Mouse (Mus musculus) heart, adult 9 months (tissue): Measurements from ENCODE around the gene Olfr784.
"Not testable (repeated sequence)": the region's sequence is repeated elsewhere in the genome, so short reads cannot be mapped to it uniquely, and the experiment has no call there.

ENCODE experiments used
- DNase-seq, 2 experiments: peaks; one replicate each; pipeline ENCODE4 v3.0.0; 2022; ENCODE audit warnings: low spot score in 2 of 2

Gene Olfr784

GRCm38 (mm10) chr10:129383783-129384182 is at the start of gene Olfr784:
Gene Olfr784, plus strand, starts transcription at chr10:129384083.
- no peak for DNase-seq

DNA sequence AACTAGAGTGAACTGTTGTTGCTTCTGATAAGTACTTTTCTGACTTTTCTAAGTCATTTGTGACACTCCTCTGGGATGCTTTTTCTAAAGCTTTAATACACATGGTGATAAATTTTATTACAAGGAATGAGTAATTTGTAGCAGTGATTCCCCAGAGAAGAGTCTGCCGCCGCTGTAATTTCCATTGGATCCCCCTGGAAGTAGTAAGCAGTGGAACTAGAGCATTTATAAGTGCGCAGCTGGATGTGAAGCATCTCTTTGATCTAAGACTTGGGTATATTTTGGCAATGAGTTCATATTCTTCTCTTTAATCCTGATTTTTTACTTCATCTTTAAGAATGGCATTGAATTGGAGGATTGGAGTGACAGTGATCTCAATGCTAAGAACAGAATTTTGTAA is 35.3 kb upstream of the Olfr784 start, which contains the start of gene Olfr782:
TSS of gene Olfr782 (plus strand) at position 301 of the 400 bp plus-strand sequence.
- DNase-seq, result no peak

DNA sequence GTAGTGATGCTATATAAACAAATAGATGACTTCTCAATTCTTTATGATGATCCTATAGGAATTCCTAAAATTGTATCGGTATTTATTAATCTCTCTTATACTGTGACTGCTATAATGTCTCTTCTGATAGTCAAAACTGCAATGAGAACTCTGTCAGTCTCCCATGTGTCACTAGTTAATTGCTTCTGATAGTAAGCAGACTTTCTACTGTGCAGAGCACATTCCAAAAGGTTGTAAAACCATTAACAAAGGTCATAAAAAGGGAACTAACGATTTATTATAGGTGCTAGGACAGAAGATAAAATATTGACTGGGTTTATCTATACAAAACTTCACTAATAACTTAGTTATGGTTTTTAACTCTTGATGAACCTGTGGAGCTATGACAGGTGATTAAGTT is 31.4 kb upstream of the Olfr784 start:
- not testable (repeated sequence) for DNase-seq

GRCm38 (mm10) chr10:129356496-129356895 is 27.4 kb upstream of the Olfr784 start:
- not testable (repeated sequence) for DNase-seq

DNA sequence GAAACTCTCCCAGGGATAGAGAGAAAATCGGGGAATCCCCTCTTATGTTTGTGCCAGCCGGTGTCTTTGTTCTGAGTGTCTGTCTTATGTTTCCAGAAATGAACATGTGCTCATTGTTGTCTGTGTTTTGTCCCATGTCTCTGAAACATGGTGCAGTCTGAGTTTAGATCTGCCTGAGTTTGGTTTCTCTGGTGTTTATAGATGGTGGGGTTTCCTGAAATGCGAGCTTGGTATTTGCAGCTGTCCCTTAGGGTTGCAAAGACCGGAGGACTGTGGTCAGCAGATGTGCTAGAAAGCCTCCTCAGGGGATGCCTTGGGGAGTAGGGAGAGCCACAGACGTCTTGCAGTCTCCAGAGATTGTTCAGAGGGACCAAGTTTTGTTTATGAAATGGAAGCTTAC is 26.6 kb upstream of the Olfr784 start:
- DNase-seq, result no peak

DNA sequence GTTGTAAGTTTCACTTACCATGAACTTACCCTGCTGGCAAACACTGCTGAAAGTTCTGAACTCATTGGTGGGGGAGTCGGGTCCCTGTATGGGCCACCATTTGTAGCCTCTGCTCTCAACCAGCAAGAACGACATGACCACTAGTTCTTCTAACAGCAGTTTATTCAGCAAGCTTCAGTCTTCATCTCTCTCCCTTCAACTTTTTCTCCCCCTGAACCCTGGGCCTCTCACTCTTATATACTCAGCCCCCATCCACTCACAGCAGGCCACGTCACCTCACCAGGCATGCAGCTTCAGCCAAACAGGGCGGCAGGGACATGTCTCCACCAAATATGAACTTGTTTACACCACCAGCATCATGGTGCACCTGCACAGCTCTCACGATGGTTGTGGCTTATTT is 9.8 kb upstream of the Olfr784 start:
- DNase-seq, result not testable (repeated sequence)

- DNase-seq, result no peak
Measured at GRCm38 (mm10) chr10:129400892-129401291, 17.0 kb downstream of the Olfr784 start.

DNA sequence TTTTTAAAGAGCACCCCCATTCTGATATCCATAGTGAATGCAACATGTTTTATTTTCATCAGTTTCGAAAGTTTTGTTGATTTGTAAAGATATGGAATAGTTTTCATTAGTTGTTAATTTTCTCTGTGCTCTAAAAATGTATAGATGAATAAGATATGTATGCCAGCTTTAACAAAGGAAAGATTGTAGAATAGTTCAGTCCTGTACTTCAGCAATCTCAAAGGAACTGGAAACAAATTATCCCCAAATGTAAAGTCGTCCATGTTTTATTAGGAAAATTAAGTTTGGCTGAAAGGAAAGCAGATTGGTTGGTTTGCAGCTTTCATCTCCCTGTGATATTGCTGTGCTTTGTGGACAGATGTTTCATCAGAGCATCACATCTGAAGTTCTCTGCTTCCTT is 21.2 kb downstream of the Olfr784 start, which contains the start of gene Olfr785:
TSS of gene Olfr785 (plus strand) at position 301 of the 400 bp plus-strand sequence.
- DNase-seq, result no peak

DNA sequence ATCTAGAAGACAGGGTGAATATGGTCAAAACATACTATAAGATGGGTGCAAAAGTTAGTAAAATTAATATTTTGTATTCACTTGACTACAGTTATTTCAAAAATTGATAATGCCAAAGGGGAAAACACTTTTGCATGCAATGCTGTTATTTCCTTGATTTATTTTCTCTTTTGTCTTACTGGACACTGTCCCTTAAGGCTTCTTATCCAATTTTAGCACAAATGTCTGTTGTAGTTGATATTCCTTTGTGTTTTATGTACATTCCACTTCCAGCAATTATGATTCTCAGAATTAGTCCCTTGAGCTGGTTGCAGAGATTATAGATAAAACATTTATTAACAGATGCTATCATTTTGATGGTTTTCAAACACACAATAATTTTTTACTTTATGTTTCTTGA is 43.1 kb downstream of the Olfr784 start, which contains the start of gene Olfr786:
TSS of gene Olfr786 (plus strand) at position 301 of the 400 bp plus-strand sequence.
- no peak for DNase-seq
